Mouse (Mus musculus) neural tube, embryonic 11.5 days (tissue): ENCODE data around the gene Kif19a. TPM values are rescaled to one million over a fixed set of nuclear protein-coding genes. Genes with fewer than 3 reads are reported as not detected.

Source experiments
- ATAC-seq: fragments of 200-750 bp; cut with Nextera tagmentation; 2 replicates; pipeline ENCODE4 v1.8.0; 2017; ENCODE audit warnings: moderate number of reproducible peaks, mild to moderate bottlenecking, moderate TSS enrichment, moderate library complexity; ENCODE audit not compliant: insufficient read depth, low FRiP score, low TSS enrichment
- DNase-seq: peaks from one replicate; pipeline ENCODE4 v3.0.0-alpha.2; 2015; ENCODE audit warnings: low spot score
- H3K27ac ChIP-seq: fragments of 300-500 bp; sonication (generic); 2 replicates; pipeline ENCODE4 v1.5.1; 2014; ENCODE audit warnings: low read depth, mild to moderate bottlenecking, low read length
- H3K27me3 ChIP-seq: fragments of 300-500 bp; sonication (generic); 2 replicates; pipeline ENCODE4 v1.6.1; 2014; ENCODE audit warnings: mild to moderate bottlenecking, low read length, mixed read lengths; ENCODE audit not compliant: control insufficient read depth, insufficient read depth
- H3K36me3 ChIP-seq: fragments of 300-500 bp; sonication (generic); 2 replicates; pipeline ENCODE4 v1.6.1; 2014; ENCODE audit warnings: mild to moderate bottlenecking, low read length, moderate library complexity, mixed read lengths; ENCODE audit not compliant: control insufficient read depth, insufficient read depth
- H3K4me1 ChIP-seq: fragments of 300-500 bp; sonication (generic); 2 replicates; pipeline ENCODE4 v1.6.1; 2014; ENCODE audit warnings: low read length, mixed read lengths; ENCODE audit not compliant: control insufficient read depth, insufficient read depth
- H3K4me2 ChIP-seq: fragments of 300-500 bp; sonication (generic); 2 replicates; pipeline ENCODE4 v1.6.1; 2014; ENCODE audit warnings: low read depth, mild to moderate bottlenecking, moderate library complexity
- H3K4me3 ChIP-seq: fragments of 300-500 bp; sonication (generic); 2 replicates; pipeline ENCODE4 v1.5.1; 2014; ENCODE audit warnings: low read depth, low read length
- H3K9ac ChIP-seq: fragments of 300-500 bp; sonication (generic); 2 replicates; pipeline ENCODE4 v1.6.1; 2014; ENCODE audit warnings: mild to moderate bottlenecking, low read length
- H3K9me3 ChIP-seq: fragments of 300-500 bp; sonication (generic); 2 replicates; pipeline ENCODE4 v1.6.1; 2016; ENCODE audit warnings: low read length; ENCODE audit not compliant: control insufficient read depth
- WGBS: fragments of 180-500 bp; shearing (Covaris S2); extraction: QIAGEN DNeasy Blood & Tissue Kit; methylation state at CpG from one replicate; pipeline ENCODE4 v1.1.7; 2014; 5-methylcytosine and 5-hydroxymethylcytosine counted together
- polyA plus RNA-seq: library from polyadenylated mRNA; unstranded; fragments of >200 nt; fragmentation: Nextera tagmentation; extraction: Ambion mirVana; gene quantifications from 2 replicates; pipeline ENCODE4 v1.2.1, GENCODE M21; 2014

Gene Kif19a
- polyA plus RNA-seq, 1 experiment from 2014 or later: 1.3 TPM

- Histone ChIP-seq H3K27ac (peak within 1 kb of the TSS; percentile 98), H3K4me1 (peaks cover 38% of the 10 kb centered on the region)
- peak; percentile 90 for ATAC-seq
Measured at GRCm38 (mm10) chr11:114795848-114796322, 30.7 kb downstream of the Kif19a start, which contains the start of gene Btbd17. Gene Btbd17 (minus strand): TSS chr11:114795945.

GRCm38 (mm10) chr11:114797176-114797575, 32.0 kb downstream of the Kif19a start:
- Histone ChIP-seq H3K36me3 (no peaks in the 10 kb centered on the region), H3K4me3 (no peak overlapping the region), H3K9ac (no peak overlapping the region), H3K27ac (0 out of 2 replicates have a peak overlapping the region, but pooled peaks have one; percentile 10), H3K27me3 (peaks cover 12% of the 10 kb centered on the region), H3K4me1 (peaks cover 31% of the 10 kb centered on the region), H3K9me3 (no peaks in the 10 kb centered on the region), H3K4me2 (no peak overlapping the region)
- 94% methylated on average over 7 of the region's 7 CpGs for WGBS
- DNase-seq (no peak), ATAC-seq (no peak)

More at GRCm38 (mm10) chr11:114795848-114796322, 30.7 kb downstream of the Kif19a start, which contains the start of gene Btbd17:
- H3K4me2 ChIP-seq: peak within 1 kb of the TSS; percentile 85
- H3K4me3 ChIP-seq: peak within 1 kb of the TSS; percentile 18
- H3K36me3 ChIP-seq: no peaks in the 10 kb centered on the region
- H3K9ac ChIP-seq: peak within 1 kb of the TSS; percentile 64
- WGBS: 2% methylated on average over 4 of the region's 4 CpGs
- peak; percentile 82 for DNase-seq
- H3K9me3 ChIP-seq: no peaks in the 10 kb centered on the region
- H3K27me3 ChIP-seq: peaks cover 25% of the 10 kb centered on the region

GRCm38 (mm10) chr11:114797981-114798380, 32.8 kb downstream of the Kif19a start:
- Histone ChIP-seq H3K4me2 (no peak overlapping the region), H3K9me3 (no peaks in the 10 kb centered on the region), H3K27me3 (peaks cover 4% of the 10 kb centered on the region), H3K9ac (no peak overlapping the region), H3K4me1 (peaks cover 25% of the 10 kb centered on the region), H3K27ac (no peak overlapping the region), H3K4me3 (no peak overlapping the region), H3K36me3 (no peaks in the 10 kb centered on the region)
- ATAC-seq (no peak), DNase-seq (no peak)
- 87% methylated on average over 3 of the region's 3 CpGs for WGBS

GRCm38 (mm10) chr11:114798624-114799023, 33.4 kb downstream of the Kif19a start, which contains the start of gene Gpr142:
Gene Gpr142 (plus strand): TSS chr11:114798924.
- Histone ChIP-seq H3K4me3 (no peak within 1 kb of the TSS), H3K4me2 (no peak within 1 kb of the TSS), H3K27ac (no peak within 1 kb of the TSS), H3K36me3 (no peaks in the 10 kb centered on the region), H3K9ac (no peak within 1 kb of the TSS), H3K27me3 (no peaks in the 10 kb centered on the region), H3K4me1 (peaks cover 22% of the 10 kb centered on the region), H3K9me3 (no peaks in the 10 kb centered on the region)
- 91% methylated on average over 3 of the region's 3 CpGs for WGBS
- no peak for ATAC-seq
- no peak for DNase-seq

GRCm38 (mm10) chr11:114801906-114802305, 36.7 kb downstream of the Kif19a start:
- Histone ChIP-seq H3K27me3 (no peaks in the 10 kb centered on the region), H3K27ac (no peak overlapping the region), H3K9ac (no peak overlapping the region), H3K4me1 (peaks cover 14% of the 10 kb centered on the region; the same call in 1 of the 2 replicates), H3K36me3 (no peaks in the 10 kb centered on the region), H3K9me3 (no peaks in the 10 kb centered on the region), H3K4me2 (no peak overlapping the region), H3K4me3 (no peak overlapping the region)
- ATAC-seq (no peak), DNase-seq (no peak)
- 86% methylated on average over 1 of the region's 1 CpGs for WGBS

GRCm38 (mm10) chr11:114802540-114803267, 37.5 kb downstream of the Kif19a start:
- no peak for DNase-seq
- H3K27ac ChIP-seq: no peak overlapping the region
- 70% methylated on average over 15 of the region's 15 CpGs for WGBS
- no peak for ATAC-seq
- no peaks in the 10 kb centered on the region for H3K36me3 ChIP-seq
- H3K9ac ChIP-seq: no peak overlapping the region
- H3K4me3 ChIP-seq: no peak overlapping the region
- H3K27me3 ChIP-seq: no peaks in the 10 kb centered on the region
- no peak overlapping the region for H3K4me2 ChIP-seq
- peaks cover 20% of the 10 kb centered on the region; the same call in 1 of the 2 replicates for H3K4me1 ChIP-seq
- no peaks in the 10 kb centered on the region for H3K9me3 ChIP-seq

GRCm38 (mm10) chr11:114803990-114804389, 38.8 kb downstream of the Kif19a start:
- peaks cover 25% of the 10 kb centered on the region; the same call in 1 of the 2 replicates for H3K4me1 ChIP-seq

GRCm38 (mm10) chr11:114807025-114807424, 41.8 kb downstream of the Kif19a start:
- H3K4me2 ChIP-seq: no peak overlapping the region
- no peaks in the 10 kb centered on the region for H3K36me3 ChIP-seq
- ATAC-seq (no peak), DNase-seq (no peak)
- H3K4me1 ChIP-seq: peaks cover 25% of the 10 kb centered on the region; the same call in 1 of the 2 replicates
- H3K4me3 ChIP-seq: no peak overlapping the region
- H3K27me3 ChIP-seq: no peaks in the 10 kb centered on the region
- no peak overlapping the region for H3K27ac ChIP-seq
- 43% methylated on average over 2 of the region's 2 CpGs for WGBS
- H3K9me3 ChIP-seq: no peaks in the 10 kb centered on the region
- H3K9ac ChIP-seq: no peak overlapping the region

More at GRCm38 (mm10) chr11:114803990-114804389, 38.8 kb downstream of the Kif19a start:
- Histone ChIP-seq H3K27me3 (no peaks in the 10 kb centered on the region), H3K9ac (no peak overlapping the region), H3K9me3 (no peaks in the 10 kb centered on the region), H3K27ac (no peak overlapping the region), H3K4me3 (no peak overlapping the region), H3K36me3 (no peaks in the 10 kb centered on the region), H3K4me2 (no peak overlapping the region)
- DNase-seq (no peak), ATAC-seq (0 out of 2 replicates have a peak, but pooled peaks have one; percentile 36)
- 39% methylated on average over 8 of the region's 8 CpGs for WGBS
